Comparison of ENCODE assay signal across 27 mouse cellular contexts in the genomic region with DNA sequence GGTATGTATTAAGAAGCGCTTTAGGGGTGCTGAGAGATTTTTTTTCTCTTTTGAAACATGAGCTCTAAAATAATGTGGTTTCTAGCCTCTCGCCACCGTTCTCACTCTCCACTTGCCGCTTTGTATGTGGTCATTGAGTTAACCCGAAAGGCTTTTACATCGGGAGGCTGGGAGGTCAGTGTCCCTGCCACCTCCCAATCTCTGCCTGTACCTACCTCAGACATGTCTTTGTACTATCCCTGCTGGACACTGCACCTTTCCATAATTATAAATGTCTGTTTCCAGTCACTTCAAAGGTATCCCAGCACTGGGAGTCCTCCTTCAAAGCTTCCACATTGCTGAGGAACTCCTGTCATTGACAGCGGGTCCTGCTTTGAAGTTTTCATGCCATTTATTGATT.
A peak's percentile ranks its signal among the peaks of the same experiment; 100 is the strongest.
DNase-seq lines count a peak whose midpoint lies in the region; ATAC-seq and TF ChIP-seq lines count a peak whose summit lies in the region.
"Had no signal": no experiment of that assay in that cellular context is flagged by ENCODE, and none has a peak within 500 bp of the region (broad histone marks: within the 10 kb centered on the region; RNA-seq: fewer than 3 reads in every experiment).

No protein-coding gene starts in this region.

- no peaks in the 10 kb centered on the region for H3K9me3 ChIP-seq in embryonic facial prominence, embryonic 11.5 days (replicated peaks; ENCODE audit: control insufficient read depth, low read length)
- no peaks in the 10 kb centered on the region for H3K9me3 ChIP-seq in embryonic facial prominence, embryonic 10.5 days
- H3K9me3 ChIP-seq in neural tube, embryonic 15.5 days (replicated peaks) = no peaks in the 10 kb centered on the region
- no peaks in the 10 kb centered on the region for H3K9me3 ChIP-seq in midbrain, embryonic 13.5 days
- H3K9me3 ChIP-seq: embryonic facial prominence, embryonic 12.5 days; hindbrain, embryonic 15.5 days; intestine, embryonic 15.5 days; limb, embryonic 10.5 days; liver, embryonic 15.5 days; lung, embryonic 15.5 days; megakaryocyte, embryonic 14.5 days had no signal

- no peaks in the 10 kb centered on the region for H3K4me1 ChIP-seq in embryonic facial prominence, embryonic 11.5 days (ENCODE audit: control insufficient read depth, insufficient read depth, low read length)
- H3K4me1 ChIP-seq in embryonic facial prominence, embryonic 10.5 days = no peaks in the 10 kb centered on the region
- no peaks in the 10 kb centered on the region for H3K4me1 ChIP-seq in neural tube, embryonic 15.5 days
- H3K4me1 ChIP-seq in midbrain, embryonic 13.5 days (replicated peaks) = no peaks in the 10 kb centered on the region
- H3K4me1 ChIP-seq in kidney, adult 2 months (ENCODE audit: control insufficient read depth, insufficient read depth, low read length) = no peaks in the 10 kb centered on the region
- H3K4me1 ChIP-seq: embryonic facial prominence, embryonic 12.5 days; hindbrain, embryonic 15.5 days; intestine, embryonic 15.5 days; limb, embryonic 10.5 days; liver, embryonic 15.5 days; lung, embryonic 15.5 days; megakaryocyte, embryonic 14.5 days had no signal

- peak; percentile 9 for DNase-seq in embryonic facial prominence, embryonic 11.5 days (ENCODE audit: low spot score)
- no peak for DNase-seq in embryonic facial prominence, embryonic 10.5 days (ENCODE audit: low spot score)
- peak; percentile 17 for DNase-seq in neural tube, embryonic 10.5 days (ENCODE audit: extremely low spot score, low spot score)
- no peak for DNase-seq in kidney, adult 2 months
- DNase-seq in natural killer cell, adult 2 months (ENCODE audit: low spot score in 2 of 2) = no peak
- DNase-seq: adrenal gland, postnatal 36 days; cerebellum, adult 18-20 months; cerebellum, postnatal 25 days; gastrocnemius, postnatal 36 days; heart, adult 2 months; kidney, adult 9 months; kidney, postnatal 14 days; liver; lung, postnatal 36 days; right cerebral cortex, postnatal 4 days; thymus, postnatal 14 days had no signal

- H3K27me3 ChIP-seq in embryonic facial prominence, embryonic 11.5 days (ENCODE audit: control insufficient read depth, insufficient read depth, low read length) = no peaks in the 10 kb centered on the region
- no peaks in the 10 kb centered on the region for H3K27me3 ChIP-seq in embryonic facial prominence, embryonic 10.5 days (replicated peaks; ENCODE audit: low read depth, poor library complexity, severe bottlenecking)
- no peaks in the 10 kb centered on the region for H3K27me3 ChIP-seq in neural tube, embryonic 15.5 days (replicated peaks)
- H3K27me3 ChIP-seq in midbrain, embryonic 13.5 days = no peaks in the 10 kb centered on the region
- H3K27me3 ChIP-seq in kidney, adult 2 months (replicated peaks; ENCODE audit: control insufficient read depth, insufficient read depth, low read length) = no peaks in the 10 kb centered on the region
- H3K27me3 ChIP-seq: embryonic facial prominence, embryonic 12.5 days; hindbrain, embryonic 15.5 days; intestine, embryonic 15.5 days; liver, embryonic 15.5 days; lung, embryonic 15.5 days; megakaryocyte, embryonic 14.5 days had no signal

- H3K27ac ChIP-seq in embryonic facial prominence, embryonic 11.5 days (replicated peaks; ENCODE audit: low read depth, low read length) = no peak overlapping the region
- no peak overlapping the region for H3K27ac ChIP-seq in embryonic facial prominence, embryonic 10.5 days (replicated peaks)
- no peak overlapping the region for H3K27ac ChIP-seq in neural tube, embryonic 15.5 days (replicated peaks)
- H3K27ac ChIP-seq in midbrain, embryonic 13.5 days = no peak overlapping the region
- H3K27ac ChIP-seq in kidney, adult 2 months (ENCODE audit: insufficient read depth, low read depth, low read length) = no peak overlapping the region
- H3K27ac ChIP-seq: embryonic facial prominence, embryonic 12.5 days; heart, adult 2 months; hindbrain, embryonic 15.5 days; intestine, embryonic 15.5 days; limb, embryonic 10.5 days; liver, embryonic 15.5 days; lung, embryonic 15.5 days had no signal

- 69% methylated on average over 7 of the region's 7 CpGs for WGBS in embryonic facial prominence, embryonic 11.5 days
- 77% methylated on average over 7 of the region's 7 CpGs for WGBS in embryonic facial prominence, embryonic 10.5 days
- WGBS in neural tube, embryonic 15.5 days = 85% methylated on average over 7 of the region's 7 CpGs
- WGBS in midbrain, embryonic 13.5 days = 51% methylated on average over 7 of the region's 7 CpGs
- WGBS in kidney, adult 2 months = 81% methylated on average over 7 of the region's 7 CpGs

- TF ChIP-seq POLR2A in kidney, adult 2 months (IDR thresholded peaks at IDR 0.05; ENCODE audit: low read depth, low read length) = no peak

- TF ChIP-seq CTCF in kidney, adult 2 months (conservative IDR thresholded peaks at IDR 0.05; ENCODE audit: insufficient read depth, insufficient read length, low read depth, low read length) = no peak

- no peak overlapping the region for H3K4me3 ChIP-seq in embryonic facial prominence, embryonic 11.5 days (ENCODE audit: low read depth, low read length)
- H3K4me3 ChIP-seq in embryonic facial prominence, embryonic 10.5 days = no peak overlapping the region
- no peak overlapping the region for H3K4me3 ChIP-seq in neural tube, embryonic 15.5 days (replicated peaks)
- no peak overlapping the region for H3K4me3 ChIP-seq in midbrain, embryonic 13.5 days (replicated peaks)
- H3K4me3 ChIP-seq in kidney, adult 2 months (ENCODE audit: insufficient read depth, low read depth, low read length) = no peak overlapping the region
- H3K4me3 ChIP-seq: embryonic facial prominence, embryonic 12.5 days; heart, adult 2 months; hindbrain, embryonic 15.5 days; intestine, embryonic 15.5 days; limb, embryonic 10.5 days; liver, embryonic 15.5 days; lung, embryonic 15.5 days; megakaryocyte, embryonic 14.5 days had no signal

- ATAC-seq in embryonic facial prominence, embryonic 11.5 days (replicated peaks; ENCODE audit: insufficient number of reproducible peaks, low FRiP score, low TSS enrichment, low read depth) = no peak
- ATAC-seq in neural tube, embryonic 15.5 days (ENCODE audit: low FRiP score) = no peak
- peak; percentile 70 for ATAC-seq in midbrain, embryonic 13.5 days
- no peak for ATAC-seq in CD4-positive, CD25-positive, alpha-beta regulatory T cell, adult 4 months
- ATAC-seq: forebrain, embryonic 16.5 days; intestine, embryonic 15.5 days had no signal

- no peaks in the 10 kb centered on the region for H3K36me3 ChIP-seq in embryonic facial prominence, embryonic 11.5 days (replicated peaks; ENCODE audit: control insufficient read depth, insufficient read depth, low read depth, low read length)
- no peaks in the 10 kb centered on the region for H3K36me3 ChIP-seq in embryonic facial prominence, embryonic 10.5 days (replicated peaks)
- H3K36me3 ChIP-seq in neural tube, embryonic 15.5 days = no peaks in the 10 kb centered on the region
- H3K36me3 ChIP-seq in midbrain, embryonic 13.5 days = no peaks in the 10 kb centered on the region
- H3K36me3 ChIP-seq in kidney, adult 2 months (ENCODE audit: control insufficient read depth, insufficient read depth, low read length) = no peaks in the 10 kb centered on the region
- H3K36me3 ChIP-seq: embryonic facial prominence, embryonic 12.5 days; hindbrain, embryonic 15.5 days; intestine, embryonic 15.5 days; limb, embryonic 10.5 days; liver, embryonic 15.5 days; lung, embryonic 15.5 days had no signal

- H3K9ac ChIP-seq in embryonic facial prominence, embryonic 11.5 days (replicated peaks; ENCODE audit: low read length) = no peak overlapping the region
- no peak overlapping the region for H3K9ac ChIP-seq in neural tube, embryonic 15.5 days (replicated peaks)
- no peak overlapping the region for H3K9ac ChIP-seq in midbrain, embryonic 13.5 days (replicated peaks)
- H3K9ac ChIP-seq: embryonic facial prominence, embryonic 12.5 days; hindbrain, embryonic 15.5 days; intestine, embryonic 15.5 days; liver, embryonic 15.5 days; lung, embryonic 15.5 days had no signal

- no peak overlapping the region for H3K4me2 ChIP-seq in embryonic facial prominence, embryonic 11.5 days (ENCODE audit: low read depth, low read length)
- no peak overlapping the region for H3K4me2 ChIP-seq in neural tube, embryonic 15.5 days
- no peak overlapping the region for H3K4me2 ChIP-seq in midbrain, embryonic 13.5 days (replicated peaks)
- H3K4me2 ChIP-seq: embryonic facial prominence, embryonic 12.5 days; hindbrain, embryonic 15.5 days; intestine, embryonic 15.5 days; liver, embryonic 15.5 days; lung, embryonic 15.5 days had no signal

Comparison
In these comparisons a context has a peak if more than half of its experiments do, and no peak if none do; other contexts are left out.
1. DNase-seq: peak in embryonic facial prominence, embryonic 11.5 days (single experiment) and neural tube, embryonic 10.5 days (single experiment); none in embryonic facial prominence, embryonic 10.5 days (single experiment), kidney, adult 2 months (single experiment) and natural killer cell, adult 2 months (0 of 2).